Mouse (Mus musculus) brain, embryonic 18.5 days (tissue): ENCODE results near the gene Prdm1.

ENCODE experiments used
- DNase-seq: peaks from one replicate; pipeline ENCODE4 v3.0.0-alpha.2; 2012; ENCODE audit warnings: low read depth, low spot score

Prdm1 gene

GRCm38 (mm10) chr10:44456757-44457595 lies 71.3 kb downstream of the Prdm1 start:
- no peak for DNase-seq

- DNase-seq, result no peak
Observed at GRCm38 (mm10) chr10:44454753-44455152, 73.5 kb downstream of the Prdm1 start.

GRCm38 (mm10) chr10:44454111-44454510 lies 74.2 kb downstream of the Prdm1 start:
- no peak for DNase-seq

GRCm38 (mm10) chr10:44450835-44451234 lies 77.5 kb downstream of the Prdm1 start:
- DNase-seq, result no peak

- DNase-seq, result no peak
Observed at GRCm38 (mm10) chr10:44450108-44450507, 78.2 kb downstream of the Prdm1 start.

- no peak for DNase-seq
Observed at GRCm38 (mm10) chr10:44449666-44450065, 78.6 kb downstream of the Prdm1 start.

- DNase-seq, result no peak
Observed at GRCm38 (mm10) chr10:44448165-44448564, 80.1 kb downstream of the Prdm1 start.

GRCm38 (mm10) chr10:44447406-44448139 lies 80.7 kb downstream of the Prdm1 start:
- no peak for DNase-seq

- DNase-seq, result no peak
Observed at GRCm38 (mm10) chr10:44447001-44447400, 81.3 kb downstream of the Prdm1 start.

GRCm38 (mm10) chr10:44444415-44444814 lies 83.9 kb downstream of the Prdm1 start:
- no peak for DNase-seq

GRCm38 (mm10) chr10:44443696-44444095 lies 84.6 kb downstream of the Prdm1 start:
- DNase-seq, result no peak

- no peak for DNase-seq
Observed at GRCm38 (mm10) chr10:44439732-44440131, 88.6 kb downstream of the Prdm1 start.

- no peak for DNase-seq
Observed at GRCm38 (mm10) chr10:44437614-44438013, 90.7 kb downstream of the Prdm1 start.

GRCm38 (mm10) chr10:44435956-44436355 lies 92.3 kb downstream of the Prdm1 start:
- no peak for DNase-seq

- DNase-seq, result no peak
Observed at GRCm38 (mm10) chr10:44434702-44435181, 93.6 kb downstream of the Prdm1 start.

- no peak for DNase-seq
Observed at GRCm38 (mm10) chr10:44432235-44432634, 96.1 kb downstream of the Prdm1 start.

- DNase-seq, result no peak
Observed at GRCm38 (mm10) chr10:44431689-44432088, 96.6 kb downstream of the Prdm1 start.

GRCm38 (mm10) chr10:44429177-44429888 lies 99.0 kb downstream of the Prdm1 start:
- DNase-seq, result no peak

- no peak for DNase-seq
Observed at GRCm38 (mm10) chr10:44427891-44428361, 100.4 kb downstream of the Prdm1 start.

- no peak for DNase-seq
Observed at GRCm38 (mm10) chr10:44427426-44427825, 100.9 kb downstream of the Prdm1 start.

GRCm38 (mm10) chr10:44425013-44425412 lies 103.3 kb downstream of the Prdm1 start:
- no peak for DNase-seq

GRCm38 (mm10) chr10:44421896-44422295 lies 106.4 kb downstream of the Prdm1 start:
- DNase-seq, result no peak
